10 mouse cellular contexts compared by ENCODE assay signal in genomic region chr16:45927601-45928000, GRCm38 (mm10). TPM values are rescaled to one million over a fixed set of nuclear protein-coding genes. Genes with fewer than 3 reads are reported as not detected.
DNase-seq lines count a peak whose midpoint lies in the region; ATAC-seq and TF ChIP-seq lines count a peak whose summit lies in the region.
"Had no signal": no experiment of that assay in that cellular context is flagged by ENCODE, and none has a peak within 500 bp of the region (broad histone marks: within the 10 kb centered on the region; RNA-seq: fewer than 3 reads in every experiment).

No protein-coding gene starts in this region.

- H3K79me3 ChIP-seq in C2C12 (ENCODE audit: low read depth): no peaks in the 10 kb centered on the region

- no peak overlapping the region for H3K4me2 ChIP-seq in midbrain, postnatal 0 days (ENCODE audit: low read depth, low read length, poor library complexity, severe bottlenecking)
- no peak overlapping the region for H3K4me2 ChIP-seq in hindbrain, embryonic 11.5 days (replicated peaks; ENCODE audit: low read depth, low read length)

- H3ac ChIP-seq in C2C12 (ENCODE audit: control insufficient read depth, insufficient read length, low read depth): no peak overlapping the region

- no peak for TF ChIP-seq POLR2A in liver, adult 2 months (IDR thresholded peaks at IDR 0.05; ENCODE audit: extremely low read depth, insufficient read depth, low read length)

- no peak for TF ChIP-seq CTCF in C2C12 (IDR thresholded peaks at IDR 0.05; ENCODE audit: control insufficient read depth, insufficient read depth, insufficient read length)
- TF ChIP-seq CTCF in liver, adult 2 months (IDR thresholded peaks at IDR 0.05; ENCODE audit: low read depth, low read length): no peak
- no peak for TF ChIP-seq CTCF in midbrain, postnatal 0 days (IDR thresholded peaks at IDR 0.05)

- no peak overlapping the region for H3K4me3 ChIP-seq in C2C12 (ENCODE audit: insufficient read depth, poor library complexity, severe bottlenecking)
- no peak overlapping the region for H3K4me3 ChIP-seq in liver, adult 2 months (ENCODE audit: insufficient read depth, low read depth, low read length)
- no peak overlapping the region for H3K4me3 ChIP-seq in midbrain, postnatal 0 days (ENCODE audit: low read depth, low read length)
- no peak overlapping the region for H3K4me3 ChIP-seq in hindbrain, embryonic 11.5 days (ENCODE audit: low read depth, low read length)

- H3K27ac ChIP-seq in liver, adult 2 months (replicated peaks; ENCODE audit: insufficient read depth, low read depth, low read length): peak overlapping the region; percentile 64
- H3K27ac ChIP-seq in midbrain, postnatal 0 days (ENCODE audit: low read depth, low read length): no peak overlapping the region
- H3K27ac ChIP-seq in hindbrain, embryonic 11.5 days (ENCODE audit: low read depth, low read length): no peak overlapping the region

- no peak overlapping the region for H3K9ac ChIP-seq in liver, adult 2 months (ENCODE audit: low read depth, low read length)
- H3K9ac ChIP-seq in midbrain, postnatal 0 days (replicated peaks; ENCODE audit: low read length, poor library complexity, severe bottlenecking): no peak overlapping the region
- H3K9ac ChIP-seq in hindbrain, embryonic 11.5 days (ENCODE audit: low read depth, low read length): no peak overlapping the region

- peak; percentile 14 for DNase-seq in gastrocnemius, adult 18-20 months (ENCODE audit: low spot score)
- DNase-seq in gastrocnemius, adult 8-10 months (ENCODE audit: low spot score in 2 of 2): no peak
- DNase-seq in liver, adult 2 months (ENCODE audit: extremely low read depth, low read depth, low spot score): peak; percentile 95
- peak; percentile 70 for DNase-seq in lung, postnatal 10 days
- no peak for DNase-seq in midbrain, postnatal 0 days (ENCODE audit: low spot score)
- no peak for DNase-seq in hindbrain, embryonic 11.5 days (ENCODE audit: low spot score)
- no peak for DNase-seq in natural killer cell, adult 2 months (ENCODE audit: low spot score in 2 of 2)
- DNase-seq: adrenal gland, postnatal 36 days; cerebellum, postnatal 36 days had no signal

- H3K9me3 ChIP-seq in midbrain, postnatal 0 days (ENCODE audit: low read length): no peaks in the 10 kb centered on the region
- no peaks in the 10 kb centered on the region for H3K9me3 ChIP-seq in hindbrain, embryonic 11.5 days (ENCODE audit: control insufficient read depth, low read length)

- H3K4me1 ChIP-seq in liver, adult 2 months (ENCODE audit: control insufficient read depth, insufficient read depth, low read length): peaks cover 30% of the 10 kb centered on the region
- H3K4me1 ChIP-seq in midbrain, postnatal 0 days (ENCODE audit: insufficient read depth, low read length): no peaks in the 10 kb centered on the region
- no peaks in the 10 kb centered on the region for H3K4me1 ChIP-seq in hindbrain, embryonic 11.5 days (replicated peaks; ENCODE audit: control insufficient read depth, insufficient read depth, low read length)

- no peaks in the 10 kb centered on the region for H3K27me3 ChIP-seq in C2C12 (ENCODE audit: control insufficient read depth, insufficient read depth, insufficient read length)
- no peaks in the 10 kb centered on the region for H3K27me3 ChIP-seq in liver, adult 2 months (ENCODE audit: control insufficient read depth, insufficient read depth, low read length)
- H3K27me3 ChIP-seq in midbrain, postnatal 0 days (ENCODE audit: insufficient read depth, low read length): no peaks in the 10 kb centered on the region
- H3K27me3 ChIP-seq in hindbrain, embryonic 11.5 days (ENCODE audit: control insufficient read depth, insufficient read depth, low read length): no peaks in the 10 kb centered on the region

- H3K79me2 ChIP-seq in C2C12 (ENCODE audit: control insufficient read depth, insufficient read depth): no peaks in the 10 kb centered on the region
- 0 out of 2 replicates have a peak, but pooled peaks cover 3% of the 10 kb centered on the region for H3K79me2 ChIP-seq in liver, adult 2 months (ENCODE audit: control insufficient read depth, insufficient read depth, low read length)

- H3K36me3 ChIP-seq in C2C12 (ENCODE audit: control insufficient read depth, insufficient read depth): no peaks in the 10 kb centered on the region
- H3K36me3 ChIP-seq in liver, adult 2 months (ENCODE audit: control insufficient read depth, insufficient read depth, low read length): no peaks in the 10 kb centered on the region
- no peaks in the 10 kb centered on the region for H3K36me3 ChIP-seq in midbrain, postnatal 0 days (ENCODE audit: insufficient read depth, low read length)
- H3K36me3 ChIP-seq in hindbrain, embryonic 11.5 days (ENCODE audit: control insufficient read depth, insufficient read depth, low read length): no peaks in the 10 kb centered on the region

- WGBS in liver, adult 2 months: 8% methylated on average over 3 of the region's 3 CpGs
- WGBS in midbrain, postnatal 0 days: 65% methylated on average over 3 of the region's 3 CpGs
- WGBS in hindbrain, embryonic 11.5 days: 57% methylated on average over 3 of the region's 3 CpGs

- no peak for ATAC-seq in midbrain, postnatal 0 days (ENCODE audit: low FRiP score)
- no peak for ATAC-seq in hindbrain, embryonic 11.5 days (ENCODE audit: low FRiP score)

TF ChIP-seq in C2C12, 6 proteins besides CTCF, POLR2A, EP300 and RAD21:
- TF ChIP-seq FOSL1 (IDR thresholded peaks at IDR 0.05; ENCODE audit: insufficient read depth, low read length, poor library complexity, severe bottlenecking) (no peak), CEBPB (IDR thresholded peaks at IDR 0.05; ENCODE audit: low read depth) (peak; percentile 9)

RNA-seq across cellular contexts. Expression of gene Phldb2, which starts 25.8 kb away (rescaled TPM):
- total RNA-seq in gastrocnemius, adult 18-20 months (2021): 1 to 10 TPM; 4.8 to 9.2 TPM
- total RNA-seq in gastrocnemius, adult 8-10 months (2022): 1 to 10 TPM; 4.5 to 8.7 (median 5.8) TPM
- 33.0 TPM for polyA plus RNA-seq in C2C12 (2012; fragmentation: generic; extraction: Trizol)
- 51.2 and 58.3 TPM in 2 replicates for total RNA-seq in liver, adult 2 months (2014; rRNA removed)
- 19.1 and 20.0 TPM in 2 replicates for polyA plus RNA-seq in liver, adult 2 months (2012; rRNA removed)
- 4.5 and 9.4 TPM in 2 replicates for total RNA-seq in midbrain, postnatal 0 days (2014; rRNA removed)
- polyA plus RNA-seq in midbrain, postnatal 0 days (2015; fragmentation: Nextera tagmentation; extraction: Ambion mirVana): 4.2 and 4.8 TPM in 2 replicates
- 25.9 and 31.5 TPM in 2 replicates for polyA plus RNA-seq in hindbrain, embryonic 11.5 days (2014; fragmentation: Nextera tagmentation; extraction: Ambion mirVana)

Comparison
In these comparisons a context has a peak if more than half of its experiments do, and no peak if none do; other contexts are left out.
1. DNase-seq: peak in gastrocnemius, adult 18-20 months (single experiment), liver, adult 2 months (single experiment) and lung, postnatal 10 days (single experiment); none in gastrocnemius, adult 8-10 months (0 of 2), midbrain, postnatal 0 days (single experiment), hindbrain, embryonic 11.5 days (single experiment) and natural killer cell, adult 2 months (0 of 2).